Mouse (Mus musculus) olfactory bulb, adult 2 months (tissue): ENCODE measurements around the gene Spdya. TPM values are rescaled to one million over a fixed set of nuclear protein-coding genes. Genes with fewer than 3 reads are reported as not detected.
"Not testable (repeated sequence)": the region's sequence is repeated elsewhere in the genome, so short reads cannot be mapped to it uniquely, and the experiment has no call there.

ENCODE experiments used
- H3K27ac ChIP-seq: fragments of 200-500 bp; 2 replicates; pipeline ENCODE4 v1.5.1; 2012; ENCODE audit warnings: low read depth, low read length; ENCODE audit not compliant: insufficient read depth
- H3K4me1 ChIP-seq: fragments of 200-500 bp; 2 replicates; pipeline ENCODE4 v1.6.1; 2012; ENCODE audit warnings: low read length; ENCODE audit not compliant: control insufficient read depth, insufficient read depth
- H3K4me3 ChIP-seq: fragments of 200-500 bp; 2 replicates; pipeline ENCODE4 v1.5.1; 2012; ENCODE audit warnings: mild to moderate bottlenecking, low read depth, low read length, moderate library complexity; ENCODE audit not compliant: insufficient read depth
- CTCF ChIP-seq: fragments of 200-500 bp; IDR thresholded peaks from 2 replicates; pipeline ENCODE4 v1.5.1; 2012; ENCODE audit warnings: low read depth, mild to moderate bottlenecking, low read length, moderate library complexity; ENCODE audit not compliant: insufficient read depth
- POLR2A ChIP-seq: fragments of 200-500 bp; IDR thresholded peaks from 2 replicates; pipeline ENCODE4 v1.6.1; 2012; ENCODE audit warnings: mild to moderate bottlenecking, low read depth, low read length, moderate library complexity; ENCODE audit not compliant: insufficient read depth
- WGBS: fragments of 180-500 bp; shearing (Covaris S2); methylation state at CpG from one replicate; pipeline ENCODE4 v1.1.7; 2018; 5-methylcytosine and 5-hydroxymethylcytosine counted together
- polyA plus RNA-seq: library from polyadenylated mRNA; stranded (reverse); fragments of >200 nt; gene quantifications from 2 replicates; pipeline ENCODE4 v1.2.4, GENCODE M21; 2012; ENCODE audit warnings: low replicate concordance; ENCODE audit not compliant: missing spikeins, insufficient read depth, insufficient read length

Gene Spdya
- polyA plus RNA-seq, 1 experiment: not detected

DNA sequence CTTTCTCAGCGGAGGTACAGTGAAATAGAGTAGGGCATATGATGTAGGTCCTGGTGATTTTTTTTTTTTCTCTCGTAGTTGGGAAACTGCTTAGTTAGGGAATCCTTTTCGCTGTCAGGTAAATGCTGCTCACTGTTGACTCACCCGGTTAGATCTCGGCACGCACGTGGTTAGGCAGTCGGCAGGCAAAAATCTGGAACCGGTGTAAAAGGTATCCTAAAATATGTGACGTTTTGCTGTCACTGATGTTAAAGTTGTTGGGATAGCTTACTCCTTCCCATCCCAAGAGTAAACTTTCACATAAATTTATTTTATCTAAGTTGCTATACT lies 65.1 kb downstream of the Spdya start:
- under 1% methylated on average over 10 of the region's 10 CpGs for WGBS
- Histone ChIP-seq H3K4me1 (peaks cover 7% of the 10 kb centered on the region), H3K4me3 (peak overlapping the region; percentile 99), H3K27ac (no peak overlapping the region)
- TF ChIP-seq POLR2A: no peak
- no peak for TF ChIP-seq CTCF

DNA sequence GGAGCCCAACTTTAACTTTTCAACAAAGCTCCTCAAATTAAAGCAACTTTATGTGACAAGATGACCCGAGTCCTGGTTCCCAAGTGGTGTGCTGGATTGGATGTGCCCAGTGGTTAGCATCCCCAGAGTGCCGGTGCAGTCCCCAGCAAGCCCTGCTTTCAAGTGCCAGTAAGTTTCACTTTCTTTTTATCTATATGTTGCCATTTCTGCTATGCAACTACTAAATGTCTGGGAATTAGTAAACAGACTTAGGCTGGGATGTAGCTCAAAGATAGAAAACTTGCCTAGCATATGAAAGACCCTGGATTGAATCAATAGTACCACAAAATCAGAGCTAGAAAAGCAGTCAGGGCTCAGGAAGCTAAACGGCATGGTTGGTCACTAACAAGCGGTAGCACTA lies 66.1 kb downstream of the Spdya start:
- Histone ChIP-seq H3K27ac (no peak overlapping the region), H3K4me3 (no peak overlapping the region), H3K4me1 (peaks cover 7% of the 10 kb centered on the region)
- 71% methylated on average over 4 of the region's 4 CpGs for WGBS
- TF ChIP-seq CTCF (no peak), POLR2A (no peak)

GRCm38 (mm10) chr17:71631806-71632205 lies 79.9 kb downstream of the Spdya start:
- 85% methylated on average over 10 of the region's 10 CpGs for WGBS
- H3K4me1 ChIP-seq: no peaks in the 10 kb centered on the region
- no peak overlapping the region for H3K4me3 ChIP-seq
- no peak overlapping the region for H3K27ac ChIP-seq
- TF ChIP-seq POLR2A (no peak), CTCF (no peak)

- WGBS: 87% methylated on average over 8 of the region's 8 CpGs
- TF ChIP-seq CTCF: no peak
- TF ChIP-seq POLR2A: no peak
These were observed 81.5 kb downstream of the Spdya start for GRCm38 (mm10) chr17:71633350-71633749.

DNA sequence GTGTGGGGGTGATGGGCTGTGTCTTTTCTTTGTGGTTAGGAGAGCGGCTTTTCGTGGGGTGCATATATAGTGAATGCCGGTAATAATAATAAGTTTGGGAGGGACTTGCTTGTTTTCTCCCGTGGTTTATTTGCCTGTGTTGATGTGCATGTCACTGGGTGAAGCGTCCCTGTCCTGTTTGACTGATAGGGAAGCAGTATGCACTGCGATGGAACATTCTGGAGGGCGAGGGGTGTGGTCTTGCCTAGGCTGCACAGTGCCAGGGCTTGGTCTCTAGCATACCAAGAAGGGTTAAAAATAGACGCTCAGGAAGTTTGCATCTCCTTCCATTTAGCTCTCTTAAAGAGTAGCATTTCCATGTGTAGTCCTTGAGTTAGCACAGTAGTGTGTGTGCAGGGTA lies 84.9 kb downstream of the Spdya start:
- 93% methylated on average over 8 of the region's 8 CpGs for WGBS
- no peaks in the 10 kb centered on the region for H3K4me1 ChIP-seq
- no peak overlapping the region for H3K27ac ChIP-seq
- no peak for TF ChIP-seq CTCF
- no peak for TF ChIP-seq POLR2A
- no peak overlapping the region for H3K4me3 ChIP-seq

More at GRCm38 (mm10) chr17:71633350-71633749, 81.5 kb downstream of the Spdya start:
- Histone ChIP-seq H3K4me3 (no peak overlapping the region), H3K27ac (no peak overlapping the region), H3K4me1 (no peaks in the 10 kb centered on the region)

DNA sequence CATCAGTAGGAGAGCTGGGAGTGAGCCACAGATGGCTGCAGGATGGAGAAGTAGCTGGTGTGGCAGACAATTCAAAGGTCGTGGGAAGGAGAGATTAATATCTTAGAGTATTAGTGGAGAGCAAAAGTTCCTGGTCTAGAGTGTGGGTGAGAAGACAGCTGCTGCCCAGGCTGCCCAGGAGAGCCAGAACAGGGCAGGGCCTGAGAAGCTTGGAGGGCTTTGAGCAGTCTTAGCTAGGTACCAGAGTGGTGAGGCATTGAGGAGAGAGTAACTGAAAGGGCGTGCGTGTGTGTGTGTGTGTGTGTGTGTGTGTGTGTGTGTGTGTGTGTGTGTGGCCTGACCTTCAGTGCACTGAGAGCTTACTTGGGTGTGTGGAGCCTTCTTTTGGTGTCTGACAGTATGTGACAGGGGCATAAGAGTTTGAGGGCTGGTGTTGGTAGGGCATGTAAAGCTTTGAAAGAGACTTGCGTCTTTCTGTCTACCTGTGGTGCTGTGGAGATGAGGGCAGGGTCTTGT lies 85.9 kb downstream of the Spdya start:
- no peak for TF ChIP-seq POLR2A
- TF ChIP-seq CTCF: no peak
- Histone ChIP-seq H3K27ac (no peak overlapping the region), H3K4me3 (no peak overlapping the region), H3K4me1 (no peaks in the 10 kb centered on the region)
- 86% methylated on average over 4 of the region's 4 CpGs for WGBS

DNA sequence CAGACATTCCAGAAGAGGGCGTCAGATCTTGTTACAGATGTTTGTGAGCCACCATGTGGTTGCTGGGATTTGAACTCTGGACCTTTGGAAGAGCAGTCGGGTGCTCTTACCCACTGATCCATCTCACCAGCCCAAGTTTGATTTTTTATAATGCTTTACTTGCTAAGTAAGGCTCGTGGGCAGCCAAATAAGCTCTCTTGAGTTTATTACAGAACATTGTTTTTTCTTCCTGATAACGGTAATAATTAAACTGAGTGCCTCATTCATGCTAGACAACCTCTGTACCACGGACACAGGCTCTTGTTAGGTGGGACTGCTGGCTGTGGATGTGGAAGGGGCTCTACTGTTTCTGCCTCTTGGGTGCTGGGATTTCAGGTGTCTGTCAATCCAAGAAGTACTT lies 87.2 kb downstream of the Spdya start:
- not testable (repeated sequence) for H3K27ac ChIP-seq, H3K4me1 ChIP-seq, H3K4me3 ChIP-seq
- WGBS: 67% methylated on average over 5 of the region's 5 CpGs

Other genes with a start within 250 kb of the Spdya start
- gene Emilin2, start 240.1 kb upstream of the Spdya start, polyA plus RNA-seq: not detected in 2 replicates
- not detected in 2 replicates for gene Gm4707, start 92.1 kb upstream of the Spdya start, polyA plus RNA-seq
- 122 TPM in 1 of 2 replicates, not detected in the other for gene Smchd1, start 76.7 kb upstream of the Spdya start, polyA plus RNA-seq
- gene Ndc80, start 25.2 kb upstream of the Spdya start, polyA plus RNA-seq: not detected in 2 replicates
- not detected in 2 replicates for gene Wdr43, start 63.8 kb downstream of the Spdya start, polyA plus RNA-seq
- not detected in 2 replicates for gene Togaram2, start 121.2 kb downstream of the Spdya start, polyA plus RNA-seq
- gene Pcare, start 200.8 kb downstream of the Spdya start, polyA plus RNA-seq: not detected in 2 replicates
- 371 TPM in 1 of 2 replicates, not detected in the other for gene Clip4, start 216.4 kb downstream of the Spdya start, polyA plus RNA-seq